Mouse (Mus musculus): ENCODE results near the gene 1700015G11Rik. TPM values are rescaled to one million over a fixed set of nuclear protein-coding genes. Genes with fewer than 3 reads are reported as not detected.

The 1700015G11Rik gene
- polyA plus RNA-seq (2012; rRNA removed) = not detected in 2 replicates

GRCm38 (mm10) chr7:52015628-52016027 lies at the start of gene 1700015G11Rik:
1700015G11Rik (minus strand) TSS chr7:52015728.

DNA sequence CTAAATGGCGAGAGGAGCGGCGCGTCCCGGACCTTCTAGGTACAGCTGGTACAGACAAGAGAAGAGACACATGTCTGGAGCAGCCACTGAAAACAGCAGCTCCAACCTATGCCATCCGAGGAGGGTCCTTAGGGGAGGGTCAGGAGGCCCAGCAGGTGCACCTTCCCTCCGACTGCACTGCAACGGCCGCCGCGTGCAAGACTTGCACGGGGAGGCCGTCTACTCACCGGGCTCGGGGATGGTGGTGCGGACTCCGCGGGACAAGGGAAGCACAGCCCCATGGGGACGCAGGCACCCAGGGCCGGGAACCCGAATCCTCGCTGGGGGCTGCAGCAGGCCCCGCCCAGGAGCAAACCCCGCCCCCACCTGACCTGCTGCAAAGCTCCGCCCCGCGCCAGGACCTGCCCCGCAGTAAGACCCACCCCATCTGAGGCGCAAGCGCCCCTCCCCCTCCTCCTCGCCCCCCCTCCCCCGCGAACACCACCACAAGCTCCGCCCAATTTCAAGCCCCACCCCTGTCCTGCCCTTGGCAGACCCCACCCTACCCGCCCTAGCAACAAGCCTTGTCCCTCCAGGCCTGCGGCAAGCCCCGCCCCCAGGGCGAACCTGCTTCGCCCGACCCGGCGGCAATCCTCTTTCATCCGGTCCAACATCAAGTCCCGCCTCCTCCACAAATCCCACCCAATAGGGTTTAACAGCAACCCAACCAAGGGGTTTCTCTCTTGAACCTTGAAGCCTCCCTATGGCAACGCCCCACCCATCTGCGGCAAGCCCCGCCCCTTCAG lies 9.8 kb downstream of the 1700015G11Rik start, which contains the start of gene Svip:
Gene Svip, minus strand, starts transcription at position 508 of the 785 bp plus-strand sequence.

Other genes with a start within 250 kb of the 1700015G11Rik start
- 20.2 and 26.3 TPM in 2 replicates for gene Gas2, start 153.7 kb downstream of the 1700015G11Rik start, polyA plus RNA-seq (2012; rRNA removed)
- 12.2 and 12.4 TPM in 2 replicates for gene Fancf, start 153.5 kb downstream of the 1700015G11Rik start, polyA plus RNA-seq (2012; rRNA removed)
- 13.2 and 16.8 TPM in 2 replicates for gene Svip, start 9.7 kb downstream of the 1700015G11Rik start, polyA plus RNA-seq (2012; rRNA removed)